Mouse (Mus musculus) hindbrain, embryonic 11.5 days (tissue): ENCODE measurements around the gene Gm21518. TPM values are rescaled to one million over a fixed set of nuclear protein-coding genes. Genes with fewer than 3 reads are reported as not detected.
"Not testable (repeated sequence)": the region's sequence is repeated elsewhere in the genome, so short reads cannot be mapped to it uniquely, and the experiment has no call there.

ENCODE experiments used
- ATAC-seq: fragments of 200-750 bp; cut with Nextera tagmentation; 2 replicates; pipeline ENCODE4 v1.8.0; 2017; ENCODE audit warnings: mild to moderate bottlenecking, moderate TSS enrichment, moderate library complexity; ENCODE audit not compliant: low FRiP score
- DNase-seq: peaks from one replicate; pipeline ENCODE4 v3.0.0-alpha.2; 2015; ENCODE audit warnings: low spot score
- H3K27ac ChIP-seq: fragments of 300-500 bp; sonication (generic); 2 replicates; pipeline ENCODE4 v1.5.1; 2014; ENCODE audit warnings: mild to moderate bottlenecking, low read depth, low read length
- H3K27me3 ChIP-seq: fragments of 300-500 bp; sonication (generic); 2 replicates; pipeline ENCODE4 v1.6.1; 2014; ENCODE audit warnings: mild to moderate bottlenecking, low read length, moderate library complexity, mixed read lengths; ENCODE audit not compliant: control insufficient read depth, insufficient read depth
- H3K36me3 ChIP-seq: fragments of 300-500 bp; sonication (generic); 2 replicates; pipeline ENCODE4 v1.6.1; 2014; ENCODE audit warnings: mild to moderate bottlenecking, low read length, moderate library complexity, mixed read lengths; ENCODE audit not compliant: control insufficient read depth, insufficient read depth
- H3K4me1 ChIP-seq: fragments of 300-500 bp; sonication (generic); replicated peaks from 2 replicates; pipeline ENCODE4 v1.6.1; 2014; ENCODE audit warnings: low read length, mixed read lengths; ENCODE audit not compliant: control insufficient read depth, insufficient read depth
- H3K4me2 ChIP-seq: fragments of 300-500 bp; sonication (generic); replicated peaks from 2 replicates; pipeline ENCODE4 v1.6.1; 2014; ENCODE audit warnings: mild to moderate bottlenecking, low read depth, low read length
- H3K4me3 ChIP-seq: fragments of 300-500 bp; sonication (generic); 2 replicates; pipeline ENCODE4 v1.5.1; 2014; ENCODE audit warnings: low read depth, low read length
- H3K9ac ChIP-seq: fragments of 300-500 bp; sonication (generic); 2 replicates; pipeline ENCODE4 v1.6.1; 2014; ENCODE audit warnings: low read depth, low read length
- H3K9me3 ChIP-seq: fragments of 300-500 bp; sonication (generic); 2 replicates; pipeline ENCODE4 v1.6.1; 2016; ENCODE audit warnings: low read length; ENCODE audit not compliant: control insufficient read depth
- WGBS: fragments of 180-500 bp; shearing (Covaris S2); extraction: QIAGEN DNeasy Blood & Tissue Kit; methylation state at CpG from one replicate; pipeline ENCODE4 v1.1.7; 2014; 5-methylcytosine and 5-hydroxymethylcytosine counted together
- polyA plus RNA-seq: library from polyadenylated mRNA; unstranded; fragments of >200 nt; fragmentation: Nextera tagmentation; extraction: Ambion mirVana; gene quantifications from 2 replicates; pipeline ENCODE4 v1.2.1, GENCODE M21; 2014

Gene Gm21518
- polyA plus RNA-seq: not detected in 2 replicates

GRCm38 (mm10) chrY:62190566-62190965 lies at the start of gene Gm21518:
Gm21518 (plus strand) TSS chrY:62190866.
- H3K36me3 ChIP-seq, H3K27ac ChIP-seq, H3K27me3 ChIP-seq, H3K9ac ChIP-seq, DNase-seq, ATAC-seq, H3K4me2 ChIP-seq, H3K4me1 ChIP-seq, H3K9me3 ChIP-seq, H3K4me3 ChIP-seq: not testable (repeated sequence)
- WGBS: no CpG with 5 or more reads among the region's 6 CpGs
